Mouse (Mus musculus) embryonic facial prominence, embryonic 11.5 days (tissue): ENCODE data around the gene Meox1. TPM values are rescaled to one million over a fixed set of nuclear protein-coding genes. Genes with fewer than 3 reads are reported as not detected.
A peak's percentile ranks its signal among the peaks of the same experiment; 100 is the strongest.

Experiments
- ATAC-seq: fragments of 200-750 bp; cut with Nextera tagmentation; replicated peaks from 2 replicates; pipeline ENCODE4 v1.8.0; 2017; ENCODE audit warnings: low read depth; ENCODE audit not compliant: insufficient number of reproducible peaks, low FRiP score, low TSS enrichment
- DNase-seq: peaks from one replicate; pipeline ENCODE4 v3.0.0-alpha.2; 2015; ENCODE audit warnings: low spot score
- H3K27ac ChIP-seq: fragments of 300-500 bp; sonication (generic); replicated peaks from 2 replicates; pipeline ENCODE4 v1.5.1; 2014; ENCODE audit warnings: mild to moderate bottlenecking, low read depth, low read length, control low read depth
- H3K27me3 ChIP-seq: fragments of 300-500 bp; sonication (generic); 2 replicates; pipeline ENCODE4 v1.6.1; 2014; ENCODE audit warnings: mild to moderate bottlenecking, low read length, moderate library complexity, mixed read lengths; ENCODE audit not compliant: control insufficient read depth, insufficient read depth
- H3K36me3 ChIP-seq: fragments of 300-500 bp; sonication (generic); replicated peaks from 2 replicates; pipeline ENCODE4 v1.6.1; 2014; ENCODE audit warnings: low read depth, mild to moderate bottlenecking, low read length, moderate library complexity, mixed read lengths; ENCODE audit not compliant: control insufficient read depth, insufficient read depth
- H3K4me1 ChIP-seq: fragments of 300-500 bp; sonication (generic); 2 replicates; pipeline ENCODE4 v1.6.1; 2014; ENCODE audit warnings: low read length, mixed read lengths; ENCODE audit not compliant: control insufficient read depth, insufficient read depth
- H3K4me2 ChIP-seq: fragments of 300-500 bp; sonication (generic); 2 replicates; pipeline ENCODE4 v1.6.1; 2014; ENCODE audit warnings: low read depth, mild to moderate bottlenecking, control low read depth, low read length, moderate library complexity
- H3K4me3 ChIP-seq: fragments of 300-500 bp; sonication (generic); 2 replicates; pipeline ENCODE4 v1.5.1; 2014; ENCODE audit warnings: low read depth, low read length, control low read depth
- H3K9ac ChIP-seq: fragments of 300-500 bp; sonication (generic); replicated peaks from 2 replicates; pipeline ENCODE4 v1.6.1; 2014; ENCODE audit warnings: mild to moderate bottlenecking, control low read depth, low read length
- H3K9me3 ChIP-seq: fragments of 300-500 bp; sonication (generic); replicated peaks from 2 replicates; pipeline ENCODE4 v1.6.1; 2016; ENCODE audit warnings: mild to moderate bottlenecking, low read length, inconsistent platforms, mixed read lengths; ENCODE audit not compliant: control insufficient read depth
- WGBS: fragments of 180-500 bp; shearing (Covaris S2); extraction: QIAGEN DNeasy Blood & Tissue Kit; methylation state at CpG from one replicate; pipeline ENCODE4 v1.1.7; 2014; 5-methylcytosine and 5-hydroxymethylcytosine counted together
- polyA plus RNA-seq: library from polyadenylated mRNA; unstranded; fragments of >200 nt; fragmentation: Nextera tagmentation; extraction: Ambion mirVana; gene quantifications from 2 replicates; pipeline ENCODE4 v1.2.1, GENCODE M21; 2014

Meox1 gene
- polyA plus RNA-seq, 1 experiment from 2014 or later, result 6.0 TPM

GRCm38 (mm10) chr11:101911855-101912579, 17.8 kb upstream of the Meox1 start:
- WGBS, result 67% methylated on average over 4 of the region's 4 CpGs
- Histone ChIP-seq H3K4me3 (no peak overlapping the region), H3K9me3 (no peaks in the 10 kb centered on the region), H3K4me1 (no peaks in the 10 kb centered on the region; the same call in 1 of the 2 replicates), H3K9ac (no peak overlapping the region), H3K4me2 (no peak overlapping the region), H3K27ac (no peak overlapping the region), H3K36me3 (no peaks in the 10 kb centered on the region), H3K27me3 (no peaks in the 10 kb centered on the region)
- ATAC-seq, result no peak
- DNase-seq, result peak; percentile 49

DNA sequence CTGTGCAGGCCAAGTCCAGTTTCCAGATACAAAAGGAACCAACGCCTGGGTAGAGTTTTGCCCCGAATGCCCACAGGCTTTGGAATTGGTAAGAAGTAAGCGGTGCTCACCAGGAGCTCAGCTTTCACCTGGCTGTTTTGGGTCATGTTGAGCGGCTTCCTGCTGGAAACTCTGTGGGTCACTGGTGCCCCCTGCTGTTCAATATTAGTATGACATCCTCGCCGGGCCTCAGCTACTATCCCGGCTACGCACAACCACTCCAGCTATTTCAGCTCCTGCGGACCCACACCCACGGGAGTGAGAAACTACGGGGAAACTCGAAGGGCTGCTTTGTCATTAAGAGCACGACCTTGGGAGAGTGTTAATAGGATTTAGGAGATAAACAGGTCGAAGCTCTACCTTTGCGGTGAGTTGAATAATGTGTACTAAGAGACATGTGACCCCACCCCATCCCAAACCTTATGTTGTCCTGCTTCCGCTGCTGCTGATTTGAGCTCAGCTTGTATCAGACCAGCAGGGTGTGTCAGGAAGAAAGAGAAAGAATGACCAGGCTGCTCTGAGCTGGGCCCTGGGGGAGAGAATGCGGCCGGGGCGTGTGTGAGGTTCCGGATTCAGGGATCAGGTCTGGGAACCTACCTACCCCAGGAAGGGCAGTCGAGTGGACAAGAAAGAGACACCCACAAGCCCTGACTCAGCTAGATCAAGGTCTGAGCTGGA, 16.2 kb upstream of the Meox1 start:
- H3K4me1 ChIP-seq, result no peaks in the 10 kb centered on the region; the same call in 1 of the 2 replicates
- no peak overlapping the region for H3K4me3 ChIP-seq
- H3K4me2 ChIP-seq, result no peak overlapping the region
- H3K36me3 ChIP-seq, result no peaks in the 10 kb centered on the region
- WGBS, result 24% methylated on average over 21 of the region's 21 CpGs
- ATAC-seq, result no peak; the same call in 1 of the 2 replicates
- no peaks in the 10 kb centered on the region for H3K27me3 ChIP-seq
- H3K9me3 ChIP-seq, result no peaks in the 10 kb centered on the region
- peak; percentile 90 for DNase-seq
- no peak overlapping the region for H3K9ac ChIP-seq
- H3K27ac ChIP-seq, result no peak overlapping the region

DNA sequence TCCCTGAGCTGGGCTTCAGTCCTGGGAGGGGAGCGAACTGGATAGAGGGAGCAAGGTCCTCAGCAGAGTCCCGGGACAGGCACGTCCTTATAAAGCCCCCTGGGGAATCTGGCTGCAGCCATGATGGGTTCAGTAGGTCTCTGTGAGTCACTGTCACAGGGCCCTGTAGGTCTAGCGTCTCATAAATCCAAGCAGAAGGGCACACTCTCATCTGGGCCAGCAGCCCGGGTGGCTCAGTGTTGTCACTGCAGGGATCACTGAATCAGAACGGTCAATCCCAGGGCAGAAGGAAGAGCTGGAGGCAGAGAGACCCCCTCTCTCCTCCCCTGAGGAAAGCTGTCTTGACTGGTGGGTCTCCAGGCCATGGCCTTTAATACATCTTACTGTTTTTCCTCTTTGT, 14.6 kb upstream of the Meox1 start:
- WGBS, result 45% methylated on average over 6 of the region's 6 CpGs
- DNase-seq (no peak), ATAC-seq (no peak)
- H3K4me2 ChIP-seq, result no peak overlapping the region
- H3K27me3 ChIP-seq, result no peaks in the 10 kb centered on the region
- no peak overlapping the region for H3K27ac ChIP-seq
- H3K9me3 ChIP-seq, result no peaks in the 10 kb centered on the region
- no peaks in the 10 kb centered on the region for H3K36me3 ChIP-seq
- H3K4me1 ChIP-seq, result no peaks in the 10 kb centered on the region; the same call in 1 of the 2 replicates
- no peak overlapping the region for H3K4me3 ChIP-seq
- no peak overlapping the region for H3K9ac ChIP-seq

DNA sequence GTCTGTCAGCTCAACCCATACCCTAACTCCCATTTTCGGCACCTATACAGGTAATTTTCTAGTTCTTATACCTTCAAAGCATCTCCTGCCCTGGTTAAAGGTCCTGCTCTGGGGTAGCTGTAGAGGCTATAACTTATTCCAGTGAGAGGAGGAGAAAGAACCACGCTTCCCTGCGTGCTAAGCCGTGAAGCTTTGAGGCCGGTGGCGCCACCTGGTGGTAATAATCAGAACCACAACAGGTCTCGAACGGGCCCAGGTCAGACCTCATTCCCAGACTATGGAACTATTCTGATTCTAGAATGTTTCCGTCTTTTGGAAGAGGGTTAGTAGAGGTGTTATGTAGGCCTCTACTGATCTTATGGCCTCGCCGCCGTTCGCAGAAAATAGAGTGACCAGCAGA, 10.9 kb upstream of the Meox1 start:
- DNase-seq, result peak; percentile 90
- WGBS, result 25% methylated on average over 13 of the region's 13 CpGs
- no peak overlapping the region for H3K27ac ChIP-seq
- no peak overlapping the region for H3K4me3 ChIP-seq
- H3K9ac ChIP-seq, result no peak overlapping the region
- no peaks in the 10 kb centered on the region for H3K9me3 ChIP-seq
- H3K4me1 ChIP-seq, result no peaks in the 10 kb centered on the region; the same call in 1 of the 2 replicates
- H3K36me3 ChIP-seq, result no peaks in the 10 kb centered on the region
- H3K27me3 ChIP-seq, result no peaks in the 10 kb centered on the region
- ATAC-seq, result peak; percentile 57; the same call in 1 of the 2 replicates
- H3K4me2 ChIP-seq, result no peak overlapping the region

- H3K4me3 ChIP-seq, result no peak overlapping the region
- no peak overlapping the region for H3K9ac ChIP-seq
- H3K9me3 ChIP-seq, result no peaks in the 10 kb centered on the region
- ATAC-seq (no peak), DNase-seq (no peak)
- H3K27ac ChIP-seq, result no peak overlapping the region
- H3K36me3 ChIP-seq, result no peaks in the 10 kb centered on the region
- H3K27me3 ChIP-seq, result no peaks in the 10 kb centered on the region
- H3K4me1 ChIP-seq, result no peaks in the 10 kb centered on the region; the same call in 1 of the 2 replicates
- no peak overlapping the region for H3K4me2 ChIP-seq
- 78% methylated on average over 8 of the region's 8 CpGs for WGBS
These were observed 7.1 kb upstream of the Meox1 start for GRCm38 (mm10) chr11:101901309-101901708.

GRCm38 (mm10) chr11:101898328-101898727, 4.2 kb upstream of the Meox1 start:
- H3K4me3 ChIP-seq, result no peak overlapping the region
- H3K4me1 ChIP-seq, result peaks cover 2% of the 10 kb centered on the region
- no peak overlapping the region for H3K9ac ChIP-seq
- H3K9me3 ChIP-seq, result no peaks in the 10 kb centered on the region
- 92% methylated on average over 4 of the region's 4 CpGs for WGBS
- ATAC-seq (no peak), DNase-seq (no peak)
- no peaks in the 10 kb centered on the region for H3K36me3 ChIP-seq
- no peak overlapping the region for H3K27ac ChIP-seq
- no peak overlapping the region for H3K4me2 ChIP-seq
- H3K27me3 ChIP-seq, result no peaks in the 10 kb centered on the region

DNA sequence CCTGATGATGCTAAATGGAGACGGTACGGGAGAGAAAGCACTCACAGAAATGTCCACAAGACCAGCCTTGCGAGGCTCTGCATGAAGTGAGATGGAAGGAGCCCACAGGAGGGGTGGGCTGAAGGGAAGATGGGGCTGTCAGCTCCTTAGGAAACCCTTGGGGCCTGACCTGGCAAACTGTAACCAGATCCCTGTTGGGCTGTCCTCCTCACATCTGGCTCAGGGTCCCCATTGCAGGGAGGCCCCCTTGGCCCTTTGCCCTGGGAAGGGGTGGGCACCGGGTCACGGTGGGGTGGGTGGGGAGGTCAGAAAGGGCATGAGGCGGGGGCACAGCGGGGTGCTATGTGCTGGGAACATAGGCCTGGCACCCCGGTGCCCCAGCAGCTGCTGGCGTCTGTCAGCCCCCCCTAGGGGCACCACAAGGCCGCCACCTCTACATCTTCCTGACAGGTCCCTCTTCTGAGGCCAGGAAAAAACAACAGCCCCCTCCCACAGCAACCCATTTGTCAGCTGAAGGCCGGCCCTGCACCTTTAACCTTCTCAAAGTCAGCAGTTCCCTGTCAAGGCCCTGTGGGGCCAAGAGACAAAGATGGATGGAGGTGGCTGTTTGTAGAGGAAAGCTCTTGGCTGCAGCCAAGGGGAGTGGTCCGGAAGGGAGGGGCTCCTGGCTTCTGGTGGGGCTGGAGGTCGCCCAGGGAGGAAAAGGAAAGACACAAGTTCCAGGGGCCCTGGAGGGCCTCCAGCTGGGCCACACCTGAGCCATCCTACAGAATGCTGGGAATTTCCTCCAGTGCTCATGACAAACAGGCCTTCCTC, 2.6 kb upstream of the Meox1 start:
- 17% methylated on average over 13 of the region's 13 CpGs for WGBS
- no peaks in the 10 kb centered on the region for H3K36me3 ChIP-seq
- no peak overlapping the region for H3K27ac ChIP-seq
- no peaks in the 10 kb centered on the region for H3K9me3 ChIP-seq
- H3K4me3 ChIP-seq, result no peak overlapping the region
- H3K27me3 ChIP-seq, result no peaks in the 10 kb centered on the region
- DNase-seq, result no peak
- H3K9ac ChIP-seq, result no peak overlapping the region
- H3K4me2 ChIP-seq, result no peak overlapping the region
- H3K4me1 ChIP-seq, result peaks cover 2% of the 10 kb centered on the region
- no peak for ATAC-seq
